Mouse (Mus musculus): Measurements from ENCODE around the gene Scn8a.

- TF ChIP-seq CTCF (IDR thresholded peaks at IDR 0.05; ENCODE audit: low read depth, low read length), result no peak
- TF ChIP-seq POLR2A (IDR thresholded peaks at IDR 0.05; ENCODE audit: borderline replicate concordance, low read depth, low read length), result no peak
These were observed 35.3 kb downstream of the Scn8a start for GRCm38 (mm10) chr15:100905006-100905405.
